Mouse (Mus musculus) monocyte, adult 5-6 weeks (primary cell): ENCODE measurements around the gene Ifi35. TPM values are rescaled to one million over a fixed set of nuclear protein-coding genes. Genes with fewer than 3 reads are reported as not detected.
A peak's percentile ranks its signal among the peaks of the same experiment; 100 is the strongest.
"Not testable (repeated sequence)": the region's sequence is repeated elsewhere in the genome, so short reads cannot be mapped to it uniquely, and the experiment has no call there.

Source experiments
- ATAC-seq: fragments of 153-309, 156-312 bp; replicated peaks from 2 replicates; pipeline ENCODE4 v1.8.0; 2017; ENCODE audit warnings: mild to moderate bottlenecking; ENCODE audit not compliant: low TSS enrichment, insufficient number of reproducible peaks, severe bottlenecking, poor library complexity, low FRiP score
- total RNA-seq: library from RNA; stranded (forward); fragments of 200-1000, 200-491, 200-594 nt; gene quantifications from 3 replicates; pipeline ENCODE4 v1.2.3, GENCODE M21; 2017

The Ifi35 gene
- total RNA-seq, 1 experiment from 2014 or later, result 68.1 TPM

DNA sequence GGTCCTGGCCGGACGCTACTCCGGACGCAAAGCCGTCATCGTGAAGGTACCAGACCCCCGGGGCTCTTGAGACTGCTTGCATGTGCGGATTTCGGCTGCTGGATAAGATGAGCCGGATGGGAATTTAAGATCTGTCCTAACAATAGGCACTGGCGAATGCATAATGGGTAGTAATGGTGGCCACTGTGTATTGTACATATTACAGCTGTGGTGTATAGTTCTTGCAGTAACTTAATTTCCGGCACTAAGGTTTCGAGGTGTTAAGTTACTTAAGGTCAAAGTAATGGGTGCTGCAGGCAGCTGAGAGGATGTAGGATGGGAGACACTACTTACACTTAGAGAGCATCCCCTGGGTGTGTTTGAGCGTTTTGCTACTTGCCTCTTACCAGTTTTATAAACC, 5.4 kb upstream of the Ifi35 start:
- ATAC-seq, result no peak

DNA sequence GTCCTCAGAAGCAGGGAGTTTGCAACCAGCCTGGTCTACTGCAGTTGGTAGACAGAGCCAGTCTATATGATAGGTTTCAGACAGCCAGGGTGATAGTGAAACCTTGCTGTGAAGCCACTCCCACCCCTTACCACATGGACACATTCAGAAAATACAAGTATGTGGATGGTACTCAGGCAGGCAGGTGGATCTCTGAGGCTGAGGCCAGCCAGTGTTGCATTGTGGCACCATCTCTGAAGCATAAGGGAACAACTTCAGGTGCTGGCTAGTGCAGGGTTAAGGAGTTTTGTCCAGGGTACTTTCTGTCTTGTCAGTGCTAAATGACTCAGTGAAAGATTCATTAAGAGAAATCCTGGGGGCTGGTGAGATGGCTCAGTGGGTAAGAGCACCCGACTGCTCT, 1.9 kb upstream of the Ifi35 start:
- ATAC-seq, result no peak

DNA sequence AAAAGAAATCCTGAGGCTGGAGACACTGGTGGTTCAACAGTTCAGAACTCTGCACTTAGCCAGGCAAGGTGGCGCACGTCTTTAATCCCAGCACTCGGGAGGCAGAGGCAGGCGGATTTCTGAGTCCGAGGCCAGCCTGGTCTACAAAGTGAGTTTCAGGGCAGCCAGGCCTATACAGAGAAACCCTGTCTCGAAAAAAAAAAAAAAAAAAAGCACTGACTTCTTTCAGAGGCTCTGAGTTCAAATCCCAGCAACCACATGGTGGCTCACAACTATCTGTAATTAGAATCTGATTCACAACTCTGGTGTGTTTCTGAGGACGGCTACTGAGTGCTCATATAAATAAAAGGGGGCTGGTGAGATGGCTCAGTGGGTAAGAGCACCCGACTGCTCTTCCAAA, 1.3 kb upstream of the Ifi35 start:
- not testable (repeated sequence) for ATAC-seq

DNA sequence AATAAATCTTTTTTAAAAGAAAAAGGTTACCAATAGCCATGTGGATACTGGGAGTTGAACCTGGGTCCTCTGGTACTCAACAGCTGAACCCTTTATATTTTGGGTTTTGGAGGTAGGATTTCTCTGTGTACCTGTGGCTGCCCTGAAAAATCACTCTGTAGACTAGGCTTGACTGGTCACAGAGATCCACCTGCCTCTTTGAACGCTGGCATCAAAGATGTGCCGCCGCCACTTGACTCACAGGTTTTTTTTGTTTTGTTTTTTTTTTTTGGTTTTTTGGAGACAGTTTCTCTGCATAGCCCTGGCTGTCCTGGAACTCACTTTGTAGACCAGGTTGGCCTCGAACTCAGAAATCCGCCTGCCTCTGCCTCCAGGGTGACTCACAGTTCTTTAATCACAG, 421 bp upstream of the Ifi35 start:
- no peak for ATAC-seq

DNA sequence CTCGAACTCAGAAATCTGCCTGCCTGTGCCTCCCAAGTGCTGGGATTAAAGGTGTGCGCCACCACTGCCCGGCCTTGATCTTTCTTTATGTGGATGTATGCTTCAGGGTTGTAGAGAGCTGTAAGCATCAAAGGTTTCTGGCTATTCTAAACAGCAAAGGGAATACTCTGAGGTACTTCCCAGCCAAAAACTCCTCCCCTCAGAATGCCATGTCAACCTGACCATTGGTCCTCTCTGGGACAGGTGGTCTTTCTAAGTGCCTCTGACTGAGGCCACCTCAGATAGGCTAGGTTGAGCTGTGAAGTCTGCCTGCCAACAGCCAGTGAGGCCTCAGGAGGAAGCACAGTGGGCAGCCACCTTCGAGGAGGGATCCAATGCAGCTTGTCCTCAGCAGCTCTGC, 692 bp downstream of the Ifi35 start:
- ATAC-seq, result peak; percentile 15; the same call in 1 of the 2 replicates

DNA sequence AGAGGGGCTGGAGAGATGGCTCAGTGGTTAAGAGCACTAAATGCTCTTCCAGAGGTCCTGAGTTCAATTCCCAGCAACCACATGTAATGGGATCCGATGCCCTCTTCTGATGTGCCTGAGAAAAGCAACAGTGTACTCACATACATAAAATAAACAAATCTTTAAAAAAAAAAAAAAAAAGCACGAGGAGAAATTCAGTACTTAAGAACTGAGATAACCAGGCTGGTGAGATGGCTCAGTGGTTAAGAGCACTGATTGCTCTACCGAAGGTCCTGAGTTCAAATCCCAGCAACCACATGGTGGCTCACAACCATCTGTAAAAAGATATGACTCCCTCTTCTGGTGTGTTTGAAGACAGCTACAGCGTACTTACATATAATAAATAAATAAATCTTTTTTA, 1.4 kb downstream of the Ifi35 start:
- ATAC-seq, result not testable (repeated sequence)

DNA sequence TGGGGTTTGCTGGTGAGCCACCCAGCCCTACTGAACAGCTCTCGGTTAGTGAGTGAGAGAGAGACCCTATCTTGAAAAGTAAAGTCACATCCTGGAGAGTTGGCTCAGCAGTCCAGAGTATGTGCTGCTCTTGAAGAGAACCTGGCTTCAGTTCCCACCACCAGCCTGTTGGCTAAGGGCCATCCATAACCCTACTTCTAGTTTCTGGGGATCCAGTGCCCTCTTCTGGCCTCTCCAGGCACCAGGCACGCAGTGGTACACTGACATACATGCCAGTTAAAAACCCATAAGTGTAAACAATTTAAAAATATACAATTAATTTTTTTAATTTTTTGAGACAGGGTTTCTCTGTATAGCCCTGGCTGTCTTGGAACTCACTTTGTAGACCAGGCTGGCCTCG, 2.2 kb downstream of the Ifi35 start:
- peak; percentile 36; the same call in 1 of the 2 replicates for ATAC-seq

DNA sequence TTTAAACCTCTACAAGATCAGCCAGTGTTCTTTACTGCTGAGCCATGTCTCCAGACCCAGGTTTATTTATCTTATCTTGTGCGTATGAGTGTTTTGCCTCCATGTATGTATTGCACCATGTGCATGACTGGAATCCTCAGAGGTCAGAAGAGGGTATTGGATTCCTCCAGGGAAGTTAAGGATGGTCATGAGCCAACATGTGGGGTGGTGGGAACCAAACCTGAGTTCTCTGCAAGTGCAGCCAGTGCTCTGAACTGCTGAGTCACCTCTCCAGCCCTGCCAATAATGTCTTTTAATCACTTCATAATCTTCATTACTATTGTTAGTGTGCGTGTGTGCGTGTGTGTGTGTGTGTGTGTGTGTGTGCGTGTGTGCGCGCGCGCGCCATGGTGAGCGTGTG, 3.3 kb downstream of the Ifi35 start:
- no peak for ATAC-seq

DNA sequence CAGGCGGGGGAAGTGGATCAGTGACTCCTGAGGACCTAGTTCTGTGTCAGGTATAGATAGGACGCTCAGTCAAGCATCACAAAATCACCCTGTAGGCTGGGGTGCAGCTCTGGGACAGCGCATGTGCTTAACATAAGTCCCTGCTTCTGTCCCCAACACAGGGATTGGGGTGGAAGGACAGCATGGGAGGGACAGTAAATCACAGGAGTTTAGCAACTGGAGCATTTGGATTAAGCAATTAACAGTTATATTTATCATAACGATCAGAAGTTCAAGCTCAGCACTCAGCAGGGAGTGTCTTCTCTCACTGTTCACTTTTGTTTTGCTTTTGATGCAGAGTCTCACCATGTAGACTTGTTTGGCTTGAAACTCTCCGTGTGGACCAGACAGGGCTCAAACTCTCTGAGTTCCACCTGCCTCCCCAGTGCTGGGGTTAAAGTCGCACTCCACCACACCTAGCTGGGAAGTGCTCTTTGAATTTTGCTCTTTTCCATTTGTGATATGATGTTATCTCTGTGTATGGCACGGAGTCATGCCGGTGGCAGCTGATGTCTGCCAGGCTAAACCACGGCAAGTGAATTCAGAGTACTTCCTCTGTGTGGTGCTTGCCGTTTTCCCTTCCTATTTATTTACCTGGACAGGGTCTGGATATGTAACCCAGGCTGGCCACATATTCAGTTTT, 4.0 kb downstream of the Ifi35 start:
- ATAC-seq, result no peak

DNA sequence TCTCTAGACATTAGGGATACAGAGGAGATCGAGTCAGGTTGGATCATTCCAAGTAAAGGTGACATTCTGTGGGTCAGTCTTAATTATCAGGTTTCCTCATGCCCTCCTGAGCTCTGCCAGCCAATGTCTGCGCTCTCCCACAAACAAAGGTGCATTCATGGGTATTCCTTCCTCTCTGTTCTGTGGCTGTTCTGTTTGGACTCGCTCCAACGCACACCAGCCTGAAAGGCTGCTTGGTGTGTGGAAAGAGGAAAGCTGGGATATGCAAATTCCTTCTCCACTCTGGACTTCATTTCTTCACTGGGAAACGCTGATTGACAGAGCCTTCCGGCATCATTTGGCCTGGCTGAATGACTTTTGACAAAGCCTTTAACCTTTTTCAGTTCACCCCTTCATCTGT, 6.5 kb downstream of the Ifi35 start:
- ATAC-seq, result no peak

DNA sequence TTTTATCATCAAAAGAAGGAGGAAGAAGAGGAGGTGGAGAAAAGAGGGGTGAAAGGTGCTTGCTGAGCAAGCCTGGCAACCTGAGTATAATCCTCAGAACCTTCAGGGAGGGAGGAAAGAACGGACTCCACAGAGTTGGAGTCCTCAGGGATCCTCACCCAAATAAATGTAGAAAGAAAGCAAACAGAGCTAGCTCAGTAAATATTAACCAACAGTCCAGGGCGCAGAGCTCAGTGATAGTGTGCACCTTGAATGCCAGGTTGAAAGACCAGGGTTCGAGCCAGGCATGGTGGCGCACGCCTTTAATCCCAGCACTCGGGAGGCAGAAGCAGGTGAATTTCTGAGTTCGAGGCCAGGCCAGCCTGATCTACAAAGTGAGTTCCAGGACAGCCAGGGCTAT, 7.4 kb downstream of the Ifi35 start:
- ATAC-seq, result no peak

DNA sequence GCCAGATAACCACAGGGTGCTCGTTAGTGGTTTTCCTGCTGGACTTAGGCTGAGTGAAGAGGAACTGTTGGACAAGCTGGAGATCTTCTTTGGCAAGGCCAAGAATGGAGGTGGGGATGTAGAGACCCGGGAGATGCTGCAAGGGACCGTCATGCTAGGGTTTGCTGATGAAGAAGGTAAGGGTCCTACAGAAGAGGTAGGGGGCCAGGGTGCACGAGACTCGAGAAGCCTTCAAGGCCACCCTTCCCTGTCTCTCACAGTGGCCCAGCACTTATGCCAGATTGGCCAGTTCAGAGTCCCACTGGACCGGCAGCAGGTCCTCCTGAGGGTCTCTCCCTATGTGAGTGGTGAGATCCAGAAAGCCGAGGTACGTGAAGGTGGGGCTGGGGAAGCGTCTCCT, 9.4 kb downstream of the Ifi35 start:
- no peak for ATAC-seq

DNA sequence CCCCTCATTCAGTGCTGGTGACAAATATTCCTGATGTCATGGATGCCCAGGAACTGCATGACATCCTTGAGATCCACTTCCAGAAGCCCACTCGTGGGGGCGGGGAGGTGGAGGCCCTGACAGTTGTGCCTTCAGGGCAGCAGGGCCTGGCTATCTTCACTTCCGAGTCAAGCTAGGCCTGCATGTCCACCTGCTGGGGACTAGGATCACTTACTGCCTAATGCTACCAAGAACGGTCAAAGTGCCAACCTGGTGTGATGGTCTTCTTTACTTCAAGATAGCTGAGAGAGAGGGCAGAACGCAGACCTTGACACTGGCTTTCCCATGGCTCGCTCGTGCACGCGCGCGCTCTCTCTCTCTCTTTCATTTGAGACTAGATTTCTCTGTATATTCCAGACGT, 10.0 kb downstream of the Ifi35 start:
- no peak for ATAC-seq

DNA sequence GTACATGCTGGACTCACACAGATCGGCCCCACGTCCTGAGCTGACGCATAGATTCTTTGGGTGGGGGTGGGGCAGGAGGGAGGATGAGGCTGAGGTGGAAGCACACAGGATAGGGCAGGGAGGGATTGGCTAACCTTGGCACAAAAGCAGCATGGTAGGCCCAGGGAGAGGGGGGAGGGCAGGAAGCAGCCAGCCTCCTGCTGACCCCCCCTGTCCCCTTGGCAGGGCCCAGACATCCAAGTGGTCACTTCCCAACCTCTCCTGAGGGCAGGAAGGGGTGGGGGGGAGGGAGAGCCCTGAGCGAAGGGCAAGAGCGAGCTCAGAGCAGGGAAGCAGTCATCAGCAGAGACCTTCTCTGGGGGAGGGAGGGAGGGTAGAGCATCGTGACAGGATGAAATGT, 11.5 kb downstream of the Ifi35 start:
- no peak for ATAC-seq

DNA sequence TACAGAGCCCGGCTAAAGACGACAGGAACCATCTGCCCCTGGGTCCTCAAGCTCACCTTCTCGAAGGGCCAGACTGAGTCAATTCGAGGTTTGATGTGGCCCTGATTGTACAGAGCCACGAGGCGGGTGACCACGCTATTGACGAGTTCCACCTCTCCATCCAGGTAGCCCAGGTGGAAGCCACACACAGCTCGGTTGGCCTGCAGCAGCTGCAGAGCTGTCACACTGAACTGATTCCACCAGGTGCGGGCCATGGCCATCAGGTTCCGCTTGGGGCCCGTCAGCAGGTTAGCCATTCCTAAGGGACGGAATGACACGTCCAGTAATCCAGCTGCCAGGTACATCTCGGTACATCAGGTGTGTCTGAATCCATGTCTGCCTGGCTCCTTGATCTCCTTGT, 12.1 kb downstream of the Ifi35 start:
- no peak for ATAC-seq

DNA sequence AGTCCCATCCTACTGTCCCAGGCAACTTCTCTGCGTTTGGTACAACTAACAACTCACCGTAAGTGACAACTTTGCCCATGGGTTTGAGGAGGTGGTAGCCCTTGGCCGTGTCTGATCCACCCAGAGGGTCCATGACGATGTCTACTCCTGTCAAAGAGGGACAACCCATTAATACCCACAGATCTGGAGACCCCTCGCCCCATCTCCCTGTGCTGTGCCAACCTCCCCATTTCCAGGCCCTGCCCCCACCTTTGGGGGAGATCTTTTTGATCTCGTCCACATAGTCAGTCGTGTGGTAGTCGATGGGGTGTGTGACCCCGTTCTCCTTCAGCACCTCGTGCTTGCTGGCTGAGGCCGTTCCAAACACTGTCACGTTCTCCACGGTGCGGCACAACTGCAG, 13.9 kb downstream of the Ifi35 start:
- no peak for ATAC-seq

DNA sequence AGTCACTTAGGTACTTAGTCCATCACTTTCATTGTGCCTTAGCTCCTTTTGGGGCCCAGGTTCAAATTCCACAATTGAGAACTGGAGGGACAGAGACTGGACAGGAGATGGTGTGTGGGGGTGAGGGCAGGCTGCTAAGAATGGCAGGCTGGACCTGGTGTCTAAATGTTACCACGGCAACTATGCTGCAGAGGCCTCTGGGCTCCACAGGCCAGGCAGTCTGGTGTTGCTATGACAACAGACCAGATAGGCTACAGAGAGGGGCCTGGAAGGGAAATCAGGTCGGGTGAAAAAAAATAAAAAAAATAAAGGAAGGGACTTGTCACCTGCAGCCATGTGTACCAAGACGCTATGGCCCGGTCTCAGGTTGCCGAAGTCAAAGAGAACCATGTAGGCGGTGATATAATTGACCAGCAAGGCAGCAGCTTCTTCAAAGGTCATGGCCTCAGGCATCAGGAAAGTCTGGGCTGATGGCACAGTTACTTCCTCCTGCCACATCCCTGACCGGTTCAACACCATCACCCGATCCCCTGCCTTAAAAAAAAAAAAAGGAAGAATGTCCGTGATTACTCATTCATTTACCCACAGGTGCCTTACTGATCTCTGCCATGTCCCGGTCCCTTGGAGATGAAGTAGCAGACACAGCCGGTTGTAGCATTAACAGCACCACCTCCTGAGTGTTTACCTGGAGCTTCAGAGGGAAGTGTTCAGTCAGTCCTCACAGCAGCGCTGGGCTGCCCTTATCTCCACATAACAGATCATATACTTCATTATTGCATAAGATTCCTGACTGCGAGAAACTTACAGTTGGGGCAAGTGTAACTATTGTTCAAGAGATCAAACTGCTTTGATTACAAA, 14.6 kb downstream of the Ifi35 start:
- no peak for ATAC-seq

DNA sequence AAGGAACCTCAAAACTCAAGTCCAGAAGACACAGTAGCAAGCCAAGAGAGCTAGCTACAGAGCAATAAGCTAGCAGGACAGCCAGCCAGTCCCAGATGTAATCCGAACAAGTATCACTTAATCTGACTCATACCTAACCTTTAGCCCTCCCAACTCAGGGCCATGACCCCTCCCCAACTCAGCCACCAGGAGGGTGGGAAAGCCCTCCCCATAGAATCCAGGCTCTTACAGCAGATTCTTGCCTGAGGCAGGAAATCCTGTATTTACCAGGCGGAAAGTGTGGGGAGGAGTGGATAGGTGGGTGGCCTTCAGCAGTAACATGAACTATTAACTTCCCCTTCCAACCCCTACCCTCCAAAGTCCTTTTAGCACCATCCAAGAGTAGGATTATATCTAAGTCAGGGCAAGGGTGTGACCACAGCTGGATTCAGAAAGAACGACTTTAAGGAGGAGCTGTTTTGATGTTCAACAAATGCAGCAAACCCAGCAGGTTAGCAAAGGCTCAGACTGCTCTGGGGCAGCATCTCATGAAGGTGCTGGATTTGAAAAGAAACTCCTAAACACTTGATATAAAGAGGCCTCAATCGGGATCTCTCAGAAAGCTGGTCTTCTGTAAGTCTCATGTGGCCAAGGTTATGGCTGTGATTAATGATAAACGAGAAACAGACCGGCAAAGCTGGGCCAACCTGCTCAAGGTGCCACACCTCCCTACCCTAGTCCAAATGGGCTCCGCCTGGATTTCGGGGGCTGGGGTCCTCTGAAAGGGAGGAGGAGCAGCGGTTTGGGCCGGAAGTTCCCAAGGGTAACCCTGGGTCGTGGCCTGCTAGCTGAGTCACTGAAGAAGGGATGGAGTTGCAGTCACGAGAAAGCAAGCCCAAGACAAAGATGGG, 16.2 kb downstream of the Ifi35 start, which contains the start of gene Rnd2:
Gene Rnd2 (plus strand): TSS at position 789 of the 890 bp plus-strand sequence.
- no peak for ATAC-seq
